Mouse (Mus musculus) liver, embryonic 14.5 days (tissue): Measurements from ENCODE around the gene Pfas. TPM values are rescaled to one million over a fixed set of nuclear protein-coding genes. Genes with fewer than 3 reads are reported as not detected.

Experiments
- ATAC-seq: fragments of 200-750 bp; cut with Nextera tagmentation; 2 replicates; pipeline ENCODE4 v1.8.0; 2017; ENCODE audit warnings: moderate number of reproducible peaks, mild to moderate bottlenecking, moderate library complexity; ENCODE audit not compliant: insufficient read depth
- DNase-seq, 3 experiments: peaks; one replicate each; pipeline ENCODE4 v3.0.0-alpha.2; 2012 to 2013; ENCODE audit warnings: low read depth in 3 of 3, low spot score in 3 of 3
- H3K27ac ChIP-seq: fragments of 300-500 bp; sonication (generic); 2 replicates; pipeline ENCODE4 v1.5.1; 2014; ENCODE audit warnings: moderate library complexity, mild to moderate bottlenecking, control low read depth, inconsistent platforms
- H3K27me3 ChIP-seq: fragments of 300-500 bp; sonication (generic); 2 replicates; pipeline ENCODE4 v1.6.1; 2014; ENCODE audit warnings: mild to moderate bottlenecking, low read length, moderate library complexity; ENCODE audit not compliant: control insufficient read depth, insufficient read depth
- H3K36me3 ChIP-seq: fragments of 300-500 bp; sonication (generic); replicated peaks from 2 replicates; pipeline ENCODE4 v1.6.1; 2014; ENCODE audit warnings: low read depth; ENCODE audit not compliant: control insufficient read depth, insufficient read depth
- H3K4me1 ChIP-seq, 2 experiments: fragments of 200-500 bp in 1 of 2; fragments of 300-500 bp in 1 of 2; sonication (generic) in 1 of 2; replicated peaks; 2 replicates each; pipeline ENCODE4 v1.6.1; 2012 to 2014; ENCODE audit warnings: antibody characterized with exemption in 1 of 2, inconsistent platforms in 1 of 2, low read length in 1 of 2; ENCODE audit not compliant: control insufficient read depth in 2 of 2, insufficient read depth in 2 of 2
- H3K4me2 ChIP-seq: fragments of 300-500 bp; sonication (generic); 2 replicates; pipeline ENCODE4 v1.6.1; 2014; ENCODE audit warnings: low read depth, mild to moderate bottlenecking, control low read depth, moderate library complexity
- H3K4me3 ChIP-seq, 2 experiments: fragments of 200-500 bp in 1 of 2; fragments of 300-500 bp in 1 of 2; sonication (generic) in 1 of 2; 2 replicates each; pipeline ENCODE4 v1.5.1; 2012 to 2014; ENCODE audit warnings: low read depth in 2 of 2, low read length in 2 of 2, mild to moderate bottlenecking in 2 of 2, control low read depth in 1 of 2, inconsistent platforms in 1 of 2, moderate library complexity in 1 of 2; ENCODE audit not compliant: insufficient read depth in 1 of 2
- H3K9ac ChIP-seq: fragments of 300-500 bp; sonication (generic); replicated peaks from 2 replicates; pipeline ENCODE4 v1.6.1; 2014; ENCODE audit warnings: mild to moderate bottlenecking, control low read depth, moderate library complexity
- H3K9me3 ChIP-seq: fragments of 300-500 bp; sonication (generic); 2 replicates; pipeline ENCODE4 v1.6.1; 2016; ENCODE audit warnings: low read length, mixed read lengths; ENCODE audit not compliant: control insufficient read depth
- CTCF ChIP-seq: IDR thresholded peaks from 2 replicates; pipeline ENCODE4 v1.5.1; 2016; ENCODE audit warnings: antibody characterized with exemption, low read depth, control low read depth
- EP300 ChIP-seq: IDR thresholded peaks from 2 replicates; pipeline ENCODE4 v1.6.1; 2016; ENCODE audit warnings: antibody characterized with exemption, low read depth
- whole genome bisulfite sequencing: fragments of 180-500 bp; shearing (Covaris S2); extraction: QIAGEN DNeasy Blood & Tissue Kit; methylation state at CpG from one replicate; pipeline ENCODE4 v1.1.7; 2014; ENCODE audit not compliant: insufficient replicate concordance; 5-methylcytosine and 5-hydroxymethylcytosine counted together
- polyA plus RNA-seq, 2 experiments: library from polyadenylated mRNA; depleted of rRNA in 1 of 2; stranded (reverse) in 1 of 2; unstranded in 1 of 2; fragments of >200 nt; fragmentation: Nextera tagmentation in 1 of 2; extraction: Ambion mirVana in 1 of 2; gene quantifications; 2 replicates each; pipeline versions ENCODE4 v1.2.1 to v1.2.3; 2012 to 2014

Gene Pfas
- polyA plus RNA-seq, 2 experiments: 11.4 to 15.1 TPM

- Histone ChIP-seq H3K9ac (no peak overlapping the region), H3K4me1 (peaks cover 9 to 15% of the 10 kb centered on the region in 2 experiments; a peak in 3 of 4 replicates), H3K4me3 (peak overlapping the region in 1 of 2 experiments; percentile 15; a peak in 2 of 4 replicates), H3K27ac (no peak overlapping the region), H3K9me3 (no peaks in the 10 kb centered on the region), H3K4me2 (peak overlapping the region; percentile 90), H3K27me3 (no peaks in the 10 kb centered on the region), H3K36me3 (peaks cover 48% of the 10 kb centered on the region)
- ATAC-seq (no peak), DNase-seq (no peak)
- TF ChIP-seq EP300 (no peak), CTCF (no peak)
- 92% methylated on average over 14 of the region's 14 CpGs for WGBS
Observed at GRCm38 (mm10) chr11:69048151-69048550, 39.9 kb upstream of the Pfas start.

- Histone ChIP-seq H3K9me3 (no peaks in the 10 kb centered on the region), H3K4me1 (peaks cover 9 to 15% of the 10 kb centered on the region in 2 experiments; a peak in 3 of 4 replicates), H3K4me3 (peak overlapping the region; percentile 81 to 99), H3K36me3 (peaks cover 48% of the 10 kb centered on the region), H3K9ac (peak overlapping the region; percentile 28), H3K4me2 (peak overlapping the region; percentile 90), H3K27me3 (no peaks in the 10 kb centered on the region), H3K27ac (no peak overlapping the region)
- TF ChIP-seq EP300 (no peak), CTCF (no peak)
- DNase-seq: no peak
- ATAC-seq: no peak
- WGBS: 92% methylated on average over 12 of the region's 12 CpGs
Observed at GRCm38 (mm10) chr11:69047592-69047991, 39.3 kb upstream of the Pfas start.

- H3K27ac ChIP-seq: peak overlapping the region; percentile 84
- no peaks in the 10 kb centered on the region for H3K9me3 ChIP-seq
- ATAC-seq (no peak), DNase-seq (no peak)
- peak overlapping the region; percentile 81 to 99 for H3K4me3 ChIP-seq
- peak overlapping the region; percentile 90 for H3K4me2 ChIP-seq
- H3K36me3 ChIP-seq: peaks cover 40% of the 10 kb centered on the region
- WGBS: 7% methylated on average over 9 of the region's 9 CpGs
- peaks cover 9 to 15% of the 10 kb centered on the region in 2 experiments; a peak in 3 of 4 replicates for H3K4me1 ChIP-seq
- TF ChIP-seq CTCF (no peak), EP300 (no peak)
- H3K9ac ChIP-seq: peak overlapping the region; percentile 95
- no peaks in the 10 kb centered on the region for H3K27me3 ChIP-seq
Observed at GRCm38 (mm10) chr11:69046395-69046774, 38.1 kb upstream of the Pfas start.

- DNase-seq (peak; percentile 89 to 93 (median 91)), ATAC-seq (peak; percentile 77)
- Histone ChIP-seq H3K4me3 (peak within 1 kb of the TSS; percentile 81 to 99), H3K9me3 (no peaks in the 10 kb centered on the region), H3K27me3 (no peaks in the 10 kb centered on the region), H3K4me2 (peak within 1 kb of the TSS; percentile 90), H3K9ac (peak within 1 kb of the TSS; percentile 95), H3K27ac (peak within 1 kb of the TSS; percentile 84), H3K4me1 (peaks cover 9 to 15% of the 10 kb centered on the region in 2 experiments), H3K36me3 (peaks cover 34% of the 10 kb centered on the region)
- TF ChIP-seq EP300 (no peak), CTCF (peak; percentile 26; the same call in 1 of the 2 replicates)
- under 1% methylated on average over 53 of the region's 54 CpGs for WGBS
Observed at GRCm38 (mm10) chr11:69045531-69046394, 37.5 kb upstream of the Pfas start, which contains the start of gene Aurkb. TSS of gene Aurkb (plus strand) at chr11:69045647.

- Histone ChIP-seq H3K4me1 (peaks cover 7 to 23% of the 10 kb centered on the region in 2 experiments), H3K9ac (no peak overlapping the region), H3K9me3 (no peaks in the 10 kb centered on the region), H3K4me3 (no peak overlapping the region), H3K4me2 (peak overlapping the region; percentile 99), H3K36me3 (peaks cover 7% of the 10 kb centered on the region; the same call in 1 of the 2 replicates), H3K27ac (no peak overlapping the region), H3K27me3 (no peaks in the 10 kb centered on the region)
- WGBS: 73% methylated on average over 5 of the region's 5 CpGs
- no peak for DNase-seq
- TF ChIP-seq EP300: no peak
- TF ChIP-seq CTCF: no peak
- no peak for ATAC-seq
Observed at GRCm38 (mm10) chr11:69038173-69038572, 29.9 kb upstream of the Pfas start.
